Mouse (Mus musculus) left cerebral cortex, adult 8-10 months (tissue): ENCODE data around the gene Rai14. TPM values are rescaled to one million over a fixed set of nuclear protein-coding genes. Genes with fewer than 3 reads are reported as not detected.

Source experiments
- DNase-seq, 2 experiments: peaks; one replicate each; pipeline ENCODE4 v3.0.0; 2022; ENCODE audit warnings: low spot score in 2 of 2
- total RNA-seq, 4 experiments: library from RNA; stranded (reverse); gene quantifications; 2 replicates each; pipeline ENCODE4 v1.2.4; 2022

Gene Rai14
- total RNA-seq, 4 experiments from 2014 or later = 11.4 to 14.1 (median 13.0) TPM

DNA sequence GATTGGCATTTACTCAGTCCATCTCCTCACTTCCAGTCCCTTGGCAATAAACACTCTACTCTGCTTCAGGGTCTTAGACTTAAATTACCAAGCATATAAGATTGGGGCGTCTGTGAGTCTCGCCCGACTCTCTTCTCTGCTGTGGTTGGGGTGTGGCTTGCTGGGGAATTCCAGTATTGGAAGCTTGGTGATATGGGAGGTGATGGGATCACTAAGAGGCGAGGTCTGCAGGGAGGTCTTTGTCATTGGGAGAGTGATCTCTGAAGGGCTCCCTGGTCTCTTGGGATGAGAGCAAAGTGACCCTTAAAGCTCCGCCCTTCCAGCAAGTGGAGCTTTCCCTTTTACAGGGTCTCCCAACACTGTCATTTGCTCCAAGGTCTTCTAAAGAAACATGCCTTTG is 23.5 kb downstream of the Rai14 start:
- DNase-seq = no peak

DNA sequence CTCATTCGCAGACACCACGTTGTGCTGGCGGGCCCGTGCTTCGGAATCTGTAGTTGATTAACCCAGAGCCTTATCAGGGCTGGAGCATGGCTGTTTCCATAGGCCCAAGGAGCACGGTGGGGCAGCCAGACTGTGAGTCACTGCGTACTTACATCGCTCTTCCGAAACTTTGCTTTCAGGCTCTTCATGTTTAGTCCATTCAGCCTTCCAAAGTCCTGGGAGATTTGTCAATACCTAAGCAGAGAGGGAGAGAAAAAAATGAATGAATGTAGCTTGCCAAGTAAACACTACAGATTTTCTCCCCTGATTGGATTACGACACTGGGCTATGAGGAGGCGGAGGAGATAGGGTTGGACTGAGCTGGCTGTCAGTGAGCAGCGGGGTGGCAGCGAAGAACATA is 24.2 kb downstream of the Rai14 start:
- DNase-seq = no peak

DNA sequence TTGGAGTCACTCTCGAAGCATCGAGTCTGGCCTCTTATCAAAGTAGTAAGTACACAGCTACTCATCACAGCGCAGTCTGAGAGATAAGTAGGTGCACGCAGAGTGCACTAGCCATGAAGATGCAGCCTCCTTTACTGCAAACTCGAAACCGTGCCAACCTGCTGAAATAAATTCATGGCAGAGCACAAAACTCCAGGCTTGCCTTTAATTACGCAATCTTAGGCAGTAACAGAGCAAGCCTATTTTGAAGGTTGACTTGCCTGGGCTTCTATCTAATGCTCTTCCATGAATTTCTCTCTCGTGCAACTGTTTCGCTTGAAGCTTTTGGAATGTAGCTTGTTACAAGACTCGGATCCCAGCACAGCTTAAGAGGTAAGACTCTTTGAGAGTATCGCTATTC is 25.1 kb downstream of the Rai14 start:
- DNase-seq = no peak

DNA sequence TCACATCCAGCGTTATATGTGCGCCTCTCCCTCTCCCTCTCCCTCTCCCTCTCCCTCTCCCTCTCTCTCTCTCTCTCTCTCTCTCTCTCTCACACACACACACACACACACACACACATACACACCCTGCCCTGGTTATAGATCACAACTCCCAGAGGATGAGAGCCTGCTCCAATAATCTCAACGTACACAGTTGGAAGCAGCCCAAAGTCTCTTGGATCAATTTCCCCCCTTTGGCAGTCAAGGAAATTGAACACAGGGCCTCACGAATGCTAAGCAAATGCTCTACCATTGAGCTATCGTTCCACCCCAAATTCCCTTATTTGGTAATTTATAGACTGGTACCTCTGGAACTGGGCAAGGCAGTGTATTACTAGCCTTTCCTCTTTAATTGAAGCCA is 25.7 kb downstream of the Rai14 start:
- DNase-seq = no peak

DNA sequence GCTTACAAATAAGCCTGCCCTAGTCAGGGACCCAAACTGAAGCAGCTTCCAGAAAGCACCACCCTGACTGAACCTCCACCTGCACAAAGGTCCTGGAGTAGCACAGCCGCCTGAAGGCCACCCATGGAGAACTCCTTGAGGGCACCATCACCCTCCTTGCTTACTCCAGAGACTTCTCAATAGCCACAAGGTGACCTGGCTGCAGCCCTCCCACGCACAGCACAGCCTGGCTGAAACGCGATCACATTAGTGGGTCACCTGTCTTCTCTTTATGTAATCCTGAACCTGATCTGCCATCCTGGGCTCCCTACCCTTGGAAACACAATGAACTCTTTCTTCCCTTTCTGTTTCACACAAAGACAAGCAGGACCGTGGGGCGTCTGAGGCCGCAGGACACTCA is 27.1 kb downstream of the Rai14 start:
- no peak for DNase-seq

DNA sequence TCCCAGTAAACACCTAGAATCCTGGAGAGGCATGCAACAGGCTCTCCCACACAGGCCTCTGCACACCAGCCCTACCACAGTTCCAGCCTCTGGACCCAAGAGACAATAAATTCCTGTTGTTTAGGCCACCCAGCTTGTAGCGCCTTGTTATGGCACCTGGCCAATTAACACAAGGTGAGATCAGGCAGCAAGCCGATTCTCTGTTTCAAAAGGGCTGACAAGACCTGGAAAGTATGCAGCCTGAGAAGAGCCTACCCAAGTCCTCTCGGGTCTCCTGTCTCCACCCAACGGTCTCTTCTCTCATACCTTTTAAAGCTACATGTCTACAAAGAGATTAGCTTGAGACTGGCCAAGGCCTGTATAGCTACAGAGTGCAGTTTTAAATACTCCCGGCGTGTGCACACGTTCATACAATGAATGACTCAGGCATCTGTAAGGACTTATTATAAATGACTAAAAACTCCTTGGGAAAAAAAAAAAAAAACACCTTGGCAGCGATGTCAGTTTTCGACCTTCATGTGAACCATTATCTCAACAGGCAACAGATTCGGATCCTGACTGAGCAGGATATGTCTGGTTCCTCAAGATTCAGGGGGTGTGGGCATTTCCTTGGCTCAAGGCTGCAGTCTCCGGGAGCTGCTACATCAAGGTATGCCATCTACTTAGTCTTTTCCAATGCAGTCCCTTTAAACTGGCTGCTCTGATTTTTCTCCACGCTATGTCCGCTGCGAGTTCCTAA is 28.6 kb downstream of the Rai14 start:
- DNase-seq = no peak

DNA sequence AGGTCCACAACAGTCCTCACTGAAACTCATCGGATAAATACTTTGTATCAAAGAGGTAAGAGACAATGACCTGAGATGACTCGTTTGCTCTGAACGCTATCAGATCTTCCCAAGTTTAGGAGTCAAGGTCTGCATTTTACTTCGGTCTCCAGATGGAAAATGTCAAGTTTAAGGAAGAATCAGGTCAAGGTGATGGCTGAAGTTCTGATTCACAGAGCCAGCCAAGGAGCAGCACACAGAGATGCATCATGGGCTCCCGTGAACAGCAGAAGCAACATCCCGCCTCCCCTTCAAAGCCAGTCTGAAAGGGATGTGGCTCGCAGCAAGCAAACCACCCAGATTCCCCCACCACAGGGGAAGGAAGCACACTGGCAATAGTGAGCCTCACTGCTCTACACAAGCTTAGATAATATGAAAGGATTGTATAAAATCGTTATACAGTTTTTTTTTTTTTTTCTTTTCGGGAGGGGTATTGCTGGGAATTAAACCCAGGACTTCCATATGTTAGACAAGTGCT is 30.7 kb downstream of the Rai14 start:
- DNase-seq = no peak

DNA sequence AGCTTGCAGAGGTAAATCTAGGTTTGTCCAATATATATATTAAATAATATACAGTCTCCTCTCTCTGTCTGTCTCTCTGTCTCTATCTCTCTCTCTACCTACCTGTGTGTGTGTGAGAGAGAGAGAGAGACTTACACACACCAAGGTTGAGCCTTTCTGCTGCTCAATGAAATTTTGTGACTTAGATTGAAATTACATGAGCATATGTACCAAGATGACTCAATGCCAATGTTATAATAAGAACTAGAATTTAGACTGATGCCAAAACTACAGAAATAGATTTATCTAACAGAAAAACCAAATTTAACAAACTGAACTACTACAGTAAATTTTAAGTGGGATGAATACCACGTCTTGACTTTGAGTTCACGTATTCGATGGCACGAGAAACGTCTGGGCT is 33.9 kb downstream of the Rai14 start:
- no peak for DNase-seq

DNA sequence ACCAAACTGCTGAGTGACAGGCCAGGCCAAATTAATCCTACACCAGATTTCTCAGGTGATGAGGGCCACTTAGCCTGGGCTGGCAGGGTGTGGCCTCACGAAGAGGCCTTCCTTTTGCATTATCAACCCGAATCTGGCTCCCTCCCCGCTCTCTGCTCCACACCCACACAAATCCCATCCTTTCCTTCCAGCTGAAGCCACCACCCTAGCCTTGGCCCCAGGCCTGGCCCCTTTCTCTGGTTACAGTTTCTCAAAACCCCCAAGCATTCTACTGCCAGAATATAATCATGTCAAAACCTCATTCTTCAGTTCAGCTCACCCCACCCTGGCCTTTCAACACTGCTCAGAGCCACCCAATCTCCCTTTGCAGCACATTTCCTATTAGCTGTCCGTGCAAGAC is 34.9 kb downstream of the Rai14 start:
- DNase-seq = no peak

DNA sequence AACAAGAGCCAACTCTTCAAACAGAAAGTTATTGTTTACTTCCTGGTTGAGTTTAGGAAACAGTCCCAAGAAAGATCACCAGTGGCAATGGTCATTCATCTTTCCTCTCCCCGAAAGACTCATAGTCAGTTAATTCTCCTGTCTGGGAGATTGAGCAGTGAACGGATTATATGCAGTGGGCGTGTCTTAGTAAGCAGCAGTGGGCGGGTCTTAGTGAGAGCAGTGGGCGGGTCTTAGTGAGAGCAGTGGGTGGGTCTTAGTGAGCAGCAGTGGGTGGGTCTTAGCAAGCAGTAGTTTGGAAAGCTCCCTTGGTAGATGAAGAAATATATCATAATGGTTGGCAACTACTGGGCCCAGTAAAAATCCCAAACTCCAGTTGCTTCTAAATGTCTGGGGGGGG is 38.6 kb downstream of the Rai14 start:
- DNase-seq = no peak

DNA sequence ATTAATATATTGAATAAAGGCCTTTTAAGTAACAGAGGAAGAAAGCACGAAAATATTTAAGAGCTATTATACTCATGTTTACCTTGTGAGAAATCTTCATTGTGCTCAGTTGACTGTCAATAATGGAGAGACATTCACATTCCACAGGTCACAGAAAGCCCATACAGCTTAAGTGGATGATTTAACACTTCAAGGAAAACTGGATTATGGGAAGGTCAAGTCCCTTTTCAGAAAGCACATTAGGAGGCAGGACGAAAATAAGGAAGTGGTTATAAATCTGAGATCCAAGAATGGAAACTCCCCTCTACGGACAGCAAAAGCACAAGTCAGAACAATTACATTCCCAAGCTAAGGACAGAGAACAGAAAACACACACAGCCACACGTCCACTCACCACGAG is 41.5 kb downstream of the Rai14 start:
- DNase-seq = no peak

DNA sequence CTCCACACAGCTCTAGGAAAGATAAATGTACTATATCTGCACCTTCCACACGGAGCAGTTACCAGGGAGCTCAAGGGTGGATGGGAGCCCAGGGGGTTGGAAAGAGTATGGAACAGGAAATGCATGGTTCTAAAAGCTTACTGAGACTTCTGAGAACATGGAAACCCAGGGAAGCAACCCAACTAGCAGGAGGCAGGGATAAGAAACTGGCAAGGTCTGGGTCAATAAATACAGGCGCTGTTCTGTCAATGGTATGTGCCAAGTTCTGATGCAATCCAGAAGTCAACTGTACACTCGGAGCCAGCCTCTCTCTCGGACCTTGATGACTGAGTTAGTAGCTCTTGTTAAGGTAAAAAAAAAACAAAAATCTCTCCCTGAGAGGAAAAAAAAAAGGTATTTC is 42.6 kb downstream of the Rai14 start:
- DNase-seq = no peak

DNA sequence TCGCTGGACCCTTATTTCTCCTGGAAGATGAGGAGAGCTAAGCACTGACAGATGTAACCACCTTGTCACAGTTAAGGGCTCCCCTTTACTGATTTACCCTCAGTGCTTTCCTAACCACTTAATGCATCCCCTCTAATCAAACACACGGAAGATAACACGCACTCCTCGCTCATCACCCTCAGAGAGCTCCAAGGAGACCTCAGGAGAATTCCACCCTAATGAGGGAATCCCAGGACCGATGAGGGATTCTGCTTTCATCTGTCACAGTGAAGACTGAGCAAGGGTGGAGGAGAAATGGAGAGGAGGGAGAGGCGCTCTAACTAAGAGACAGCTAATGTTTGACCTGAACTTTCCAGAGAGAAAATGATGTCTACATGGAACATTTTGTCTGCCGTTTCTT is 44.3 kb downstream of the Rai14 start:
- no peak for DNase-seq

DNA sequence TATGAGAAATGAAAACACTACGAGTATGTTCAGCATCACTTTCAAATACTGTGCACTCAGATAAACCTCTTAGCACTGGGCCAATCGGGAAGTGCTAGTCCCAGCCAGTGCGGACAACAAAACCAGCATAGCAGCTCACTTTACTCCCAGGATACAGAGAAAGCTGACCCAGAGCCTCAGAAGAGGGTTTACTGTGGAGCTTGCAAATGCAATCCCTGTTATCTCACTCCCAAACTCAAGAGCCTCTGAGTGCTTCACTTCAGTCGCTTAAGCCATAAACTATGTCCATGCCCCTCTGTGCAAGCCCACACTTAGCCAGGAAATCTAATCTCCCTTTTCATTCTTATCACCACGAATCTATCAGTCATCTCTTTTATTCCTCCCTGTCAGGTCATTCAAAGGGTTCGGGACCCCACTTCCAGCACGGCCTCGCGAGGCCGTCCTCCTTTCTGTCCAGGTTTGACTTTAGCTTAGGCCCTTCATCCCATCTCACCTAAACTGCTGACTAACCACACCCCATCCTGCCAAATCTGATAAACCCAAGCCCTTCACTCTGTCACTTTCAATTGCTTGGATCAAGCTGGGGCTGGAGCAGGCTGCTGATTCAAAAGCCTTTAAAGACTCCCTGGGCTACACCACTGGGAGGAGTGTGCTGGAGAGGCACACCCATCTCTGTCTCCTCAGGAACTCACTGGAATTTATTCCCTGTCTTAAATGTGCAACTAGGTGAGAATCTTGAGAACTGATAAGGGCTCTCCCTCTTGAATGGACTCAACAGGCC is 46.1 kb downstream of the Rai14 start:
- no peak for DNase-seq

DNA sequence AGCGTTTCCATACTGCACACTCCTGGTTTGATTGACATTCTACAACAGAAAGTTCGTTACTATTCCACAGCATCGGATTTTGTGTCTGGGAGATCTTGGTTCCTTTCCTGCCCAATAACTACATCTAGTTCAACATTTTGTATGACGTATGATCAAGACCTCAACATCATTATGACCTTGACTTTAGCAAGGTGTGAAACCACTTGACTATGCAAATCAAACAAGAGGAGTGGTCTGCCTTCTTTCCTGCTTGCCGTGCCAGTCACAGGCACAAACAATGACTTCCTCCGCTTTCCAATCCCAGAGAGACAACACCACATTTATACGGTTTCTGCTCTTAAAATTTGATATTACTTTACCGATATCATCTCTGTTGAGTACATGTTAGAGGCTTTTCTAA is 48.6 kb downstream of the Rai14 start:
- no peak for DNase-seq

DNA sequence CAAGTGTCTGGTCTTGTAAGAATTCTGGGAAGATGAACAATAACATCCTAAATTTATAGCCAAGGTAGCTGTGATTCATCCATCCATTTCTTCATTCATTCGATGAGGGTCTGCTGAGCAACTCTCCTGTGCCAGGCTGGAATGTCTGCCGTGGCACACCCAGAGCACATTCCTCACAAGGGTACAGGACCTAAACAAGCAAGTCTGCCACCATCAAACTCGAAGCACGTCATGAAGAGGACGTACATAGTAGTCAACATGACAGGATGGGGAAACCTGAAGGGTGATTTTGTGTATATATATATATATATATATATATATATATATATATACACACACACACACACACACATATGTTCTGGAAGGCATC is 49.9 kb downstream of the Rai14 start:
- no peak for DNase-seq

DNA sequence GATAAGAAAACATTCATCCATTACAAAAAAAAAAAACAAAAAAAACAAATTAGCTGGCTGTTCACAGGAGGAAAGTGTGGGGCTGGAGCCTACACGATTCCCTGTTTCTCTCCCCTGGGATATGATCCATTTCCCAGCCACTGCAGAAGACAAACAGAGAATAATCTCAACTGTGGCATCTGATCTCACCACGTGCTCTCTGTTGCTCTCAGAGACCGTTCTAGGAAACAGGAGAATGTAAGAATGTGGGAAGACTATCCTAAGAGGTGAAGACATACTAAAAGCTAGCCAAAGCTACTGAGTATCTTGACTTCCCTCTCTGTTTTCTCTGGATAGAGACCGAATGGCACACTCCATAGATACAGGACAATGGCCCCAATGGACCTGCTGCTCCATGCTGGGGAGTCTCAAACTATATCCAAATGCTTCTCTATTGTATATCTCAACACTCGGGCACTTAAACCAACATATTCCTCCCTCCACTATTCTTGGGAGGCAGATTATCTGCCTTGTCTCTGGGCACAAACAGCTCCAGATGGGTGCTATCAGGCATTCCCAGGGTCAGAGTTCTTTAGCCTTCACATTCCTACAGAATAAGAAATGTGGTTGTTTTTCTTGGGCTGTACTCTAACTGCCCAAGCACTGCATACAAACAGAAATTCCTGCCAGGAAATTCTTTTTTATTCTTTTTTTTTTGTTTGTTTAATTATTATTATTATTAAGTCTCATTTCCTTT is 50.5 kb downstream of the Rai14 start:
- no peak for DNase-seq

DNA sequence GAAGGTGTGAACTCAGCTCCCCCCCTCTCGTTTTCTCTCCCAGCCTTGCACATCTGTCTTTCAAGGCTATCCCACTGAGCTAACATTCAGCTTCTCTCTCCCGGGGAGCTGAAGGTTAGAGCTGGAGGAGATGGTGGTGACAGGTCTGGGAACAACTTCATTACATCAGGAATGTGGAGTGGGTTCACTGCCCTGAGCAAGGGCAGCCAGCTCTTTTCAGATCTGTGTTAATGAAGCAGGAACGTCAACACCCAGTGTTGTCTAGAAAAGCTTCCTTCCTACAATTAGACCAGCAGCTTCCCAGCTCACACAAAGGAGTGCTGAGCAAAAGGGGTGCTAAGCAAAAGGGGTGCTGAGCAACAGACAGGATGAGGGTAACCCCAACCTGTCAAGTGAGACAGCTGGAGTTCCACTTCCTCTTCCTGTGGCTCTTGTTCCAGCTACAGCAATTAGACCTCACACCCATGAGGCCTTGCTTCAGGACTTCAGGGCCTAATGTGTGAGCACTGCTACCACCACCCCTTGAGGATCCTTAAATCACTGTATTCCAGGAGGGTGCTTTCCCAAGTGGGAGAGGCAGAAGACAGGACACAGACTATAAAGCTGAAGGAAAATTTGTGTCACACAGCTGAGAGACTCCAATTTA is 52.3 kb downstream of the Rai14 start:
- no peak for DNase-seq

DNA sequence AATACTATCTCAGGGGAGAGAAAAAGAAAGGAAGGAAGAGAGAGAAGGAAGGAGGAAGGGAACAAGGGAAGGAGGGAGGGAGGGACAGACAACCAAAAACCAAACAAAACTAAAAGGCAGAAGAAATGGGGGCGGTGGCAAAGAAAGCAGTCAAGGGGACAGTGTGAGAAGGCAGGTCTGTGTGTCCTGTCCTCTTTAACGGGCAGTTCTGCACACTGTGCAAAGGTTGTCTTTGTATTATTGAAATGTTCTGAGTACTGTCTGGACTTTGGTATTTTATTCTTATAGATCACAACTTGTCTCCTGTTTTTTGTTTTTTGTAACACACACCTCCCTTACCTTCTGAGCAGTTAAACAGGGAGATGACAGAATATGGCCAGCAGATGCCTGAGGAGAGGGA is 55.6 kb downstream of the Rai14 start:
- DNase-seq = no peak

DNA sequence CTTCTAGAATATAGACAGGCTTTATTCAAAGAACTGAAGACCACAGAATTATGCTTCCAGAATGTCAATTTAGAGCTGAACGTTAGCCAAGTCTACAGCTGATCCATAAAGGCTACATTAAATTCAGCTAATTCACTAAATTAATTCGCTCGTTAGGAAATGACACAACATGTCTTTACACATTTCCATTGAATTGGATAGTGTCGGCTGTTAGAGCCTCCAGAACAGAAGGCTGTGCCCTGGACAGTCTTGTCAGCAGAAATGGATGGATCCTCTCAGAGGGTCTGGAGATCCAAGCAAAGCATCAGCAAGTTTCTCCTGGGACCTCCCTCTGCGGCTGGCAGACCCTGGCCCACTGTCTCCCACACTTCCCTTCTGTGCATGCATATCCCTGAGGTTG is 58.3 kb downstream of the Rai14 start:
- DNase-seq = no peak

DNA sequence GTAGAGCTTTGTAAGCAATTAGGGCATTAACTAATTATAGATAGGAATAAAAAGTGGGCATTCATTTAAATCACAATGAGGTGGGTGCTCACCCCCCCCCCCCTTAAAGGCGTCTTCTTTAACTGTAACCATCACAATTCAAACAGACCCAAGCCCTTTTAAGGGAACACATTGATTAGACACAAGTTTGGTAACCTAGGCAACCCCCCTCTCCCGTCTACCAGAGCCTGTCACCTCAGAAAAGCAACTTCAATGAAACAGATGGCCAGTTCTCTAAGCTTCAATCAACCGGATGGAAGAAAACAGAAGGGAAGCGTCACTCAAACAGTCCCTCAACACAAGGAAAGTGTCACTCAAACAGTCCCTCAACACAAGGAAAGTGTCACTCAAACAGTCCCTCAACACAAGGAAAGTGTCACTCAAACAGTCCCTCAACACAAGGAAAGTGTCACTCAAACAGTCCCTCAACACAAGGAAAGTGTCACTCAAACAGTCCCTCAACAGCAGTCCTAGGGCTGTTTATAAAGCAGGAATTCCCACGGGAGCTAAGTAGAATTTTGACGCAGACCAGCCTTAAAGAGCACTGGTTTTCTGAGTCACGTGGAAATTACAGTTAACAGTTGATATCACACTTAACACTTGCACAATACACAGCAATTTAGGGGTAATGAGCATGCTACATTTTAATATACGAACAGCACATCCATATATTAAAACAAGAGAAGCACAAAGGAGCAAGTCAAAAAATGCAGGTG is 59.1 kb downstream of the Rai14 start:
- no peak for DNase-seq
